Mouse (Mus musculus) regulatory T cell (primary cell): Measurements from ENCODE around the gene Klk7.

Experiments
- in situ Hi-C: fragments of 300-600 bp; cut with MboI, MseI; formaldehyde crosslinking; loops from one replicate; pipeline ENCODE4 v1.15.1; 2025; ENCODE audit warnings: high pct_unique_total_duplicates

The Klk7 gene

DNA sequence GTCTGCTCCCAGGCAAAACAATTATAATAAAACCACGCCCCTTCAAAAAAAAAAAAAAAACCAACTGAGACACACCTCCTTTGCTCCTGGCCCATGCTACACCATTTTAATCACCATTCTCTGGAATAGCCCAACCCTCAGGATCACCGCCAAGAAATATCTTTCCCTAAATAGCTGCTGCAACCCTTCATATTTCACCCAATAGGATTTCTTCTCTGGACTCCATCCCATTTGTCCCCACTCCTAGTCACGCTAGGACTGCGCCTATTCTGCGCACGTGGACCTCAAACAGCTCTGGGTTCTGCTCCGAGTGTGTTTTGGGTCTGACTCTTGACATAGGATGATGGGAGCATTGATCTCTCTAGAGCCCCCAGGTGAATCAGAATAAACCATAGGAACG lies 14.7 kb upstream of the Klk7 start:
- in situ Hi-C loops = no loop called here

DNA sequence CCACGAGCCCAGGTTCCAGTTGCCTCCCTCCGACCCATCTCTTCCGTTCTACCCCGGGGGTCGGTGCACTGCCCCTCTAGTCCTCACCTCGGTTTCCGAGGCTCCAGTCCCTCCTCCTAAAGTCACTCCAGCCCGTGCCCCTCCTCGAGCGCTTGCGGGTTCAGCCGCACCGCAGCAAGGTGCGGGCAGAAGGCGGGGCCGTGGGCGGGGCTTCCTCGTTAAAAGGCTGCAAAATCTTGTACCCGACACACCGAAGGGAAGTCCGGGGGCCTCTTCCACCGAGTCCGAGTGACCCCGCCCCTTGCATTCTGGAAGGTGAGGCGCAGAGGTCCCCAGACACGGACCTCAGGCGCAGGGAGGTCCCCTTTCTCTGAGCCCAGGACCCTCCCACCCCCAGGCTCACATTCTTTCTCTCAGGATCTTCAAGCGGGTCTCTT lies 13.7 kb upstream of the Klk7 start, which contains the start of gene Klk8:
Klk8 (plus strand) TSS at position 245 of the 437 bp plus-strand sequence.
- in situ Hi-C loops = no loop called here

DNA sequence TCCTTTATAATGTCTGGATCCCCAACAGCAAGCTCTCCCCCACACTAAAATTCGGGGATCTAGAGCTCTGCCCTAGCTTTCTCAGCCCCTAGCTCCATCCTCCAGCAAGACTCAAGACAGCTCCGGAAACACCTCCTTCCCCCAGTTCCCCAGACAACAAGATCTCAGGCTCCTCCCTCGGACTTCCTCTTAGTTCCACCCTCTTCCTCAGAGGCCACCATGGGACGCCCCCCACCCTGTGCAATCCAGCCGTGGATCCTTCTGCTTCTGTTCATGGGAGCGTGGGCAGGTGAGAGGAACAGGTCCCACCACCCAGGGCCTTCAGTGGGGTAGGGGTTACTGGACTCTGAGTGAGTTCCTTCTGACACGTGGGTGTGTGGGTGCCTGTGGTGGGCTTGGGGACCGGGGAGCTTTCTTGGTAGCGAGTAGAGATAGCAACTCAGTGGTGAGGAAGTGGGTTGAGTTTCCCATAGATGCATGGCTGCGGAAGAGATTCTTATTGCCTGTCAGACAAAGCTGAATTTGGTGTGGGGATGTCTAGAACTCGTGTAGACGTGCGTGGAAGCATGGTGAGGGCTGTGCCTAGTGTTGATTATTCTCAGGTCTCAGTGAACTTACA lies 13.1 kb upstream of the Klk7 start:
- in situ Hi-C loops = no loop called here

DNA sequence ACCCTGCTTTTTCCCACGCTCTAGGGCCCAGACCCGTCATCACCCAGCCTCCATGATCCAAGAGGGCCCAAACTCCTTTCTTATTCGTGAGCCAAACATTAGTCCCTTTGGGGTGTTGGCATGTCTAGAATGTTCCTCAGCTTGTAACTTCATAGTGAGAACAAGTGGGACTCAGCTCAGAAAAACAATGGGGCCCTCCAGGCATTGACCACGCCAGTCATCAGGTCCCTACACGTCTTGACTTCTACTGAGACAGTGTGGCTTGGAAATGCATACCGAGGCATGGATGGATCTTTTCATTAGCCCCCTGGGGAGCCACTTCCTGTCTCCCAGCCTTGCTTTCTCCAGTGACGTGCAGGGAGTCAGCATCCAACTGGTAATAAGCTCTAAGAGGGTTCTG lies 11.2 kb upstream of the Klk7 start:
- in situ Hi-C loops = no loop called here

DNA sequence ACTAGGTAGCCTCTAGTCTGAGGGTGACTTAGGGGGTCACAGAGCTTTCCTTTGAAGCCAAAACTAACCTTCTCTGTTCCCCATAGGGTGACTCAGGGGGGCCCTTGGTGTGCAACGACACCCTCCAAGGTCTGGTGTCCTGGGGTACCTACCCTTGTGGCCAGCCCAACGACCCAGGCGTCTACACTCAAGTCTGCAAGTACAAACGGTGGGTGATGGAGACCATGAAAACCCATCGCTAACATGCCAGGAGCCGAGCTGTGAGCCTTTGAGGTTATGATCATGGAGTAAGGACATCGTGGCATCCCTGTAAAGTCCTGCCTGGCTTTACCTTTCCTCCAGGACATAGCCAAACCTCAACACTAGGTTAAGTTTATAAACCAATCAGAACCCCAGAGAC lies 4.1 kb downstream of the Klk7 start:
- in situ Hi-C loops = no loop called here

DNA sequence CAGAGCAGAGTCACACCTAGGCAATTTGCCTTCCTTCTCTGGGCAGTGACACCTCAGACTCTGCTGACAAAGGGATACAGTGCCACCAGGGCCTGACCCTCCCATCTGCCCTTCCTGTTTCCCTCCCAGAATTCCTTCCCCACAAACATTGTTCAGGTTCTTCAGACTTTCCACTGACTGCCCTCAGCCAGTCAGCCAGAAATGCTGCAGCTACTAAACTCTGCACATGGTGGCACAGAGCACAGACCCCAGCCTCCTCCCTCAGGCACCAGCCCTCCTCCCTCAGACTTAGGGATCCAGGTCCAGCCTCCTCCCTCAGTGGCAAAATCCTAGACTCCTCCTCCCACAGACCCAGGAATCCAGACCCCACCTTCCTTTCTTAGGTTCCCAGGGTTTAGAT lies 5.7 kb downstream of the Klk7 start:
- in situ Hi-C loops = no loop called here

DNA sequence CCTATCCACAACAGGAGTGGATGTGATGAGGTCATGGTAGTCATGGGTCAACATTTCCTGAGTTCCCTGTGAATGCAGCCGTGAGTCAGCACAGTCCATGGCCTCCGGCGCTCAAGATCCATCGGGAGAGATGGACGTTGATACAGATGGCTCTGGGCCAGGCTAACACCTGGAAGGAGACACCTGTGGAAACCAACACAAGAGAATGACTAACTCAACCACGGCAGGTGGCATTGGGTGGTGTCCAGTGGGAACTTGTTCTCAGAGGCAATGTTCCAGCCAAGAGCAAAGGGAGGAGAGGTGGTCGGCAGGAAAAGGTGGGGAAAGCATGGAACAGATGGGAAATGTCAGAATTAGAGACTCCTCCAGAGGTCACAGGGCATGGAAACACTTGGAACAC lies 10.5 kb downstream of the Klk7 start:
- in situ Hi-C loops = no loop called here

DNA sequence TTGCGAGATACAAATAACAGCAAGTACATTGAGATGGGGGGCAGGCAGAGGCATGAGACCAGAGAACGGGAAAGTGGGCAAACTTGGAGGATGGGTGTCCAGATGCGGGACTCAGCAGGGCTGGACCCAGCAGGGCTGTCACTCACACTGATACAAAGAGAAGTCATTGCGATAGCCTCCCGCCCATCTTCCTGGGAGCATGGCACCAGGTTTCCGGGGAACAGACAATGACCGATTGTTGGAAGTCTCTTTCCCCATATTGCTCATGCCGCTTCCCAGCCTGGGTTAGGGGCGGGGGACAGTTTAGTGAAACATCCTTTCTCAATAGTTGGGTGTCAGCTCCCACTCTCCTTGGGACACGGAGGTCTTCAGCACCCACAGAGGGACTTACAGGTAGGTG lies 13.1 kb downstream of the Klk7 start, which contains the start of gene Klk6:
Klk6 (plus strand) TSS at position 301 of the 400 bp plus-strand sequence.
- in situ Hi-C loops = no loop called here

DNA sequence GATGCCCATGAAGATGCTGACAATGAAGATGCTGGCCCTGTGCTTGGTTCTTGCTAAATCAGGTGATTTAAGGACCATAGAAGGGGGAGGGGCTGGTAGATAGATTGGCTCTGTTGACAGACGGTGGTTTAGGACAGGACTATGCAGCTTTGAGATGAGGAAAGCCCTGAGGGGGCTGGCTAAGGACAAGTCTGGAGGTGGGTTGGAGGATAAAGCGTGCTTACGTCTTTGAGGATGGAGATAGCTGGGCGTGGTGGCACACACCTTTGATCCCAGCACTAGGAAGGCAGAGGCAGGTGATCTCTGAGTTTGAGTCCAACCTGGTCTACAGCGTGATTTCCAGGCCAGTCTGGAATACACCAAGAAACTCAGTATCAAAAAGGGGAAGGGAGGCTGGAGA lies 15.0 kb downstream of the Klk7 start:
- in situ Hi-C loops = no loop called here

DNA sequence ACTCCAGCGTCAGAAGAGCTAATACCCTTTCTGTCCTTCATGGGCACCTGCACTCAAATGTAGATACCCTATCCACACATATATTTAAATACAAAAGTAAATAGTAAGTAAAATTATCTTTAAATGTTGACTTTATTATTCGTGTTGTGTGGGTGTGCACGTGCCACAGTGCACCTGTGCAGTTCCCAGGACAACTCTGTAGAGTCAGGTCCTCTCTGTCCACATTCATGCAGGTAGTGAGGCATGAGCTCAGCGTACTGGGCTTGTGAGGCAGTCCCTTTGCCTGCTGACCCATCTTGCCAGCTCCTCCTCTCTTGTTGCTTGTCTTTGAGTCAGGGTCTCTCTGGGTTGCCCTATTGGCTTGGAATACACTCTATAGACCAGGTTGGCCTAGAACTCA lies 16.6 kb downstream of the Klk7 start:
- in situ Hi-C loops = no loop called here

DNA sequence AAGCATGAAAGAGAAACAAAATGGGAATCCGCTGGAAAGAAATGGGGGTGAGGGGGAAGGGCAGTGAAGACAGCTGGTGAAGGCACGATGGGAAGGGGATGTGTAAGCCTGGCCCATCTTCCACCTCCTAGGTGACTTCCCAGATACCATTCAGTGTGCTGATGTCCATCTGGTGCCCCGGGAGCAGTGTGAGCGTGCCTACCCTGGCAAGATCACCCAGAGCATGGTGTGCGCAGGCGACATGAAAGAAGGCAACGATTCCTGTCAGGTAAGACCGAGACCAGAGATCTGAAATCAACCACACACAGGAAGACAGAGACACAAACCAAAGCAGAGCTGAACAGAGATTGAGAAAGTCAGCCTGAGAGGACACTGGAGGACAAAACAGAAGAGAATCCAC lies 17.9 kb downstream of the Klk7 start:
- in situ Hi-C loops = no loop called here

DNA sequence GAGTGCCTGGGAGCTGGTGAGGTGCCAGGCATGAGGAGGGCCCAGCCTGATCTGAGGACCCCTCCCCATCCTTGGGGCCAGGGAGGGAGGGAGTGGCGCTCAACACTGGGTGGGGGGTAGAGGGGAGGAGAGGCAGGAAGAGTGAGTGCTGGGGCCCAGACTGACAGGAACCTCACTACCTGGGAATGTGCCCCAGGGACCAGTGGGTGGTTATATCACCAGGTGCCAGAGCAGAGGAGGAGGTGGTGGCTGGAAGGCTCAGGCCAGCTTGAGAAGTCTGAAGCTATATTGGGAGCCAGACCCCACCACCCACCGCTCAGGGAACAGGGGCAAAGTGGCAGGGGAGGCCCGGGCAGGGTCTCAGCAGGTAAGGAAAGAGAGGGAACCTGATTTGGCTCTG lies 30.6 kb downstream of the Klk7 start, which contains the start of gene Klk5:
Klk5 (plus strand) TSS at position 271 of the 400 bp plus-strand sequence.
- in situ Hi-C loops = no loop called here

DNA sequence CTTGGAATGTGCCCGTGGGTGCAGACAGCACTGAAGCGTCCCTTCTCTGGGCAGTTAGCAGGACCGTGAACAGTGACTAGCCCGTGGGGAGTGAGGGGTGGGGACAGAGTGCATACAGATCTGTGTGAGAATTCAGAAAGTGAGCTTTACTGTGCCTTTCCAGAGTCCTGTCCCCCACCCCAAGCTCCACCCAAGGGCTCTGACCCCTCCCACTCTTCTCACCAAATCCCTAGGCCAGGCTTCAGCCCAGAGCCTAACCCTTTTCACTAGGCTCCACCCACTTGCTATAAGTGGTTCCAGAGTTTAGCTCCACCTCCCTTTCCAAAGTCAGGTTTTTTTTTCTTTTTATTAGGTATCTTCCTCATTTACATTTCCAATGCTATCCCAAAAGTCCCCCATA lies 32.7 kb downstream of the Klk7 start:
- in situ Hi-C loops = no loop called here

DNA sequence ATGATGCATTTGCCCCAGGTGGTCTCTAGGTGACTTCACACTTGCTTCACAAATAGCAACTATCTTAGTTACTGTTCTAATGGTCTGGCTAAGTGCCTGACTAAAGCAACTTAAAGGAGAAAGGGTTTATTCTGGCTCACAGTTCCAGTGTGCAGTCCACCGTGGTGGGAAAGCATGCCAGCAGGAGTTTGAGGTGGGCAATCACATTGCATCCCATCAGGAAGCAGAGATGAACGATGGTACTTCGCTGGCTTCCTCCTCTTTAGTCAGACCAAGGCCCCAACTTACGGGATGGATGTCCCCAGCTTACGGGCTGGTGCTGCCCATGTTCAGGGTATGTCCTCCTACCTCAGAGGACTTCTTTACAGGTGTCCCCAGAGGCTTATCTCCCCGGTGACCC lies 40.5 kb downstream of the Klk7 start:
- in situ Hi-C loops = no loop called here

DNA sequence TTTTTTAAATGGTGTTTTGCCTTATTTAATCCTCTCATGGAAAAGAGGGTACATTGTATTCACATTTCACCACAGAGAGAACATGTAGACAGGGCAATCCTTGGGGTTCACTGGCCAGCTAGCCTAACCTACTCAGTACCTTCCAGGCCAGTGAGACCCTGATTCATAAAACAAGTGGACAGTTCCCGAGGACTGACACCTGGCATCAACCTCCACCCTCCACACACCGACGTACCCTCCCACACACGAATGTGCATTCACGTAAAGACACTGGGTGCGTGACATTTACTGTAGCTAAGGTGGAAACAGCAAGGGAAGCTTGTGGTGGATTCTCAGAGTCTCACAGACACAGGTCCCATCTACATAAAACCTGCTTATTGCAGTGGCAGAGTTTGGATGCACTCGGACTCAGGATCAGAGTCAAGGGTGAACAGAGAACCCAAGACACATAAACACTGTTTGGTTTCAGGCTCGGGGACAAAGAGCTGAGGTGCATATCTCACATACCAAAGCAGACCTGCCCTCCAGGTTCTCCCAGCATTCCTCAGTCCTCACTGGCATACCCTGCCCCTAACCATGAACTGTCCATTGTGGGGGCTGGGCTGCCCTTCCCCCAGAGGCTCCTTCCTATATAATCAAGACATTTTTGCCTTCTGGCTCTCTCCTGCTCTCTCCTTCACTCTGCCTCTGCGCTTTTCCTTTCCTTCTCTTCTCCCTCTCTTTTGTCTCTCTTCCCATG lies 43.7 kb downstream of the Klk7 start:
- in situ Hi-C loops = no loop called here

DNA sequence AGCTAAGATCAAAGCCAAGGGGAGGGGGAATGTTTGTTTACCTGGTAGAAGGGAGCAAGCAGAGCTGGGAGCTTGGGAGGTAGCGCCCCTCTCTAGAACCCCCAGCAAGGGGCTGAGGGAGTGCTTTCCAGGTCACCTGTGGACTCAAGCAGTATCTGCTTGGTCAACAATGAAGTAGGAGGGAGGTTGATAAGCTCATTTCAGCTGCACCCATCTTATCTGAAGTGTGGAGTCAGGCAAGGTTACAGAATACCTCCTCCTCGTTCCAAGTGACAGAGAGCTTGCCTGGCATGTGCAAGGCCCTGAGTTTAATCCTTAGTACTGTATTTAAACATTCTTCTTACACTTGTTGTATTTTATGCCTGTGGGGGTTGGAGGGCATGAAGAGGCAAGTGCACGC lies 44.6 kb downstream of the Klk7 start:
- in situ Hi-C loops = no loop called here

DNA sequence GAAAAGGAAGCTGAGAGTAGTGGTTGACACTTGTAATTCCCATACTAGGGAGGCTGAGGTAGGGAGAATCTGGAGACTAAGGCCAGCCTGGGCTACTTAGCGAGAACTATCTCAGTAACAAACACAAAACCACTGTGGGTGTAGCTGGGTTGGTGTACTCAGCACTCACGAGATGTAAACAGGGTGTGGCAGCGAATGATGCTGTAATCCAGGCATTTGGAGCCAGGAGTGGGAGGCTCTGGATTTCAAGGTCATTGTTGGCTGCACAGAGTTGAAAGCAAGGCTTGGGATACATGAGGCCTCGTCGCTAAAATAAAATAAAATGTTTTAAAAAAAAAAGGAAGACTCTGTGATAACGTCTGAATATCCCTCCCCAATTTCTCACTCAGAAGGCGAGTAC lies 45.2 kb downstream of the Klk7 start:
- in situ Hi-C loops = no loop called here

DNA sequence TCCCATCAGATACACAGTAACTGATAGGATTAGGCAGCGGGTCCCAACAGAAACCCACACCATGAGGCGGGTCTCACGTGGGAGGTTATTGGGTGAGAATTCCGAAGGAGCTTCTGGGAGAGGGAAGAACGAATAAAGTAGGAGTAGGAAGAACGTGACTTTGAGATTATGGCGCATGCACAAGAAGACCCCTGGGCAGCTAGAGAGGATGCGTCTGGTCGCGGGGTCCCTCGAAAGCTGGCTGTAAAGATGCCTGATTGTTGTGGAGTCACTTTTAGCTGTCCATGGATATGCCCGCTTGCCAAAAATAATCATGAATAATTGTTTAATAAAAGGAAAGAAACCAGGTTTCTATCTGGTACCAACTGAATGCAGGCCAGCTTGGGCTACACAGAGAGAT lies 46.4 kb downstream of the Klk7 start:
- in situ Hi-C loops = no loop called here

DNA sequence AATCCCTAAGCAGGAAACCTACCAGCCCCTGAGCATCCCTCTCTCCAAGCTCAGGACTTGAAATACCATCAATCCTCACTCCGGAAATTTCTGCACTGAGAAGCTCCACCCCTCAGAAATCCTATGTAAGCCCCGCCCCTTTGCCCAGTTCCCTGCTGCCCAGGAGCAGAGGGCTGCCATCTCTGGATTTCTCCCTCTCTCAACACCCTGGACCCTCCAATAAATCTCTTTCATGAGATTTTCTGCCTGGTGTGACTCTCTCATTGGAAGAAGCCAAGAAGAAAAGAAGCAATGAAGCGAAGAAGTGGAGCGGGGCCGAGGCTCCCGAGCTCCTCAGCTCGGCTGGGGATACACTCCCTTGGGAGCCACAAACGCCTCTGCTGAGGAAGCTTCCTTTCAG lies 49.3 kb downstream of the Klk7 start:
- in situ Hi-C loops = no loop called here
